ENCODE assay signal across 33 mouse cellular contexts in genomic region chr7:4856508-4856907, GRCm38 (mm10). TPM values are rescaled to one million over a fixed set of nuclear protein-coding genes. Genes with fewer than 3 reads are reported as not detected.
"Had no signal": no experiment of that assay in that cellular context is flagged by ENCODE, and none has a peak within 500 bp of the region (broad histone marks: within the 10 kb centered on the region; RNA-seq: fewer than 3 reads in every experiment).

No protein-coding gene starts in this region.

- H3K27me3 ChIP-seq: embryonic facial prominence, embryonic 15.5 days; forebrain, embryonic 15.5 days had no signal

- DNase-seq: cerebellum, adult 2 months; cerebellum, adult 8-10 months; cerebellum, adult 9-10 months; cerebellum, adult 9-11 months; cerebellum, postnatal 10 days; cerebellum, postnatal 14 days; cerebellum, postnatal 25 days; cerebellum, postnatal 36 days; embryo, embryonic 11 days; forebrain, postnatal 0 days; gastrocnemius, adult 2 months; gastrocnemius, postnatal 10 days; gastrocnemius, postnatal 14 days; gastrocnemius, postnatal 25 days; gastrocnemius, postnatal 36 days; heart, adult 18-20 months had no signal

- ATAC-seq: forebrain, embryonic 13.5 days; forebrain, embryonic 14.5 days; forebrain, embryonic 15.5 days; forebrain, embryonic 16.5 days; forebrain, postnatal 0 days had no signal

- H3K4me3 ChIP-seq: embryonic facial prominence, embryonic 10.5 days; embryonic facial prominence, embryonic 12.5 days; embryonic facial prominence, embryonic 13.5 days; embryonic facial prominence, embryonic 15.5 days; erythroblast, embryonic 14.5 days; forebrain, embryonic 10.5 days; forebrain, embryonic 12.5 days; forebrain, embryonic 13.5 days; forebrain, embryonic 15.5 days; gastrocnemius, adult 2 months had no signal

- H3K27ac ChIP-seq: embryonic facial prominence, embryonic 10.5 days; embryonic facial prominence, embryonic 12.5 days; embryonic facial prominence, embryonic 13.5 days; embryonic facial prominence, embryonic 15.5 days; forebrain, embryonic 10.5 days; forebrain, embryonic 12.5 days; forebrain, embryonic 13.5 days; forebrain, embryonic 15.5 days; gastrocnemius, adult 2 months had no signal

- H3K36me3 ChIP-seq: embryonic facial prominence, embryonic 10.5 days; embryonic facial prominence, embryonic 12.5 days; embryonic facial prominence, embryonic 13.5 days; embryonic facial prominence, embryonic 15.5 days; forebrain, embryonic 10.5 days; forebrain, embryonic 12.5 days; forebrain, embryonic 15.5 days had no signal

- H3K4me1 ChIP-seq: embryonic facial prominence, embryonic 12.5 days; forebrain, embryonic 10.5 days; forebrain, embryonic 12.5 days; forebrain, embryonic 13.5 days; forebrain, embryonic 15.5 days had no signal

- H3K4me2 ChIP-seq: embryonic facial prominence, embryonic 12.5 days; embryonic facial prominence, embryonic 13.5 days; embryonic facial prominence, embryonic 15.5 days; forebrain, embryonic 12.5 days; forebrain, embryonic 13.5 days; forebrain, embryonic 15.5 days had no signal

- H3K9me3 ChIP-seq: embryonic facial prominence, embryonic 10.5 days; embryonic facial prominence, embryonic 12.5 days; embryonic facial prominence, embryonic 13.5 days; embryonic facial prominence, embryonic 15.5 days; forebrain, embryonic 10.5 days; forebrain, embryonic 12.5 days; forebrain, embryonic 13.5 days; forebrain, embryonic 15.5 days had no signal

- H3K9ac ChIP-seq: embryonic facial prominence, embryonic 12.5 days; embryonic facial prominence, embryonic 13.5 days; embryonic facial prominence, embryonic 15.5 days; forebrain, embryonic 12.5 days; forebrain, embryonic 13.5 days; forebrain, embryonic 15.5 days; forebrain, postnatal 0 days had no signal

RNA-seq across cellular contexts. Expression of gene Shisa7, which starts 12.0 kb away (rescaled TPM):
- total RNA-seq: gastrocnemius, adult 18-20 months; gastrocnemius, adult 2 months; gastrocnemius, adult 8-10 months; gastrocnemius, postnatal 14 days; gastrocnemius, postnatal 25 days; gastrocnemius, postnatal 36 days; granulocyte monocyte progenitor cell, adult 5-6 weeks; heart, adult 18-20 months had no signal
- polyA plus RNA-seq: erythroblast, embryonic 14.5 days had no signal

RNA-seq across cellular contexts. Expression of gene Isoc2b, which starts 13.6 kb away (rescaled TPM):
- polyA plus RNA-seq: erythroblast, embryonic 14.5 days had no signal

RNA-seq across cellular contexts. Expression of gene Gm36210, which starts 49.8 kb away (rescaled TPM):
- total RNA-seq: common myeloid progenitor, adult 5-6 weeks; gastrocnemius, postnatal 14 days; gastrocnemius, postnatal 4 days; granulocyte monocyte progenitor cell, adult 5-6 weeks; heart, adult 18-20 months had no signal
- polyA plus RNA-seq: embryonic facial prominence, embryonic 12.5 days; embryonic facial prominence, embryonic 15.5 days; erythroblast, embryonic 14.5 days; gonadal fat pad, adult 2 months had no signal
